Mouse (Mus musculus) CH12F3 (cell line): ENCODE measurements around the gene Abcg2.

Experiments
- in situ Hi-C: fragments of 300-500 bp; cut with MboI; formaldehyde crosslinking; loops from 2 replicates; pipeline ENCODE4 v1.14.3; 2020; ENCODE audit warnings: low sequenced_read_pairs

Abcg2 gene

GRCm38 (mm10) chr6:58633731-58634130, 49.4 kb downstream of the Abcg2 start:
- in situ Hi-C loops = no loop called here

- in situ Hi-C loops = no loop called here
These were observed 54.2 kb downstream of the Abcg2 start for GRCm38 (mm10) chr6:58638566-58638965.

GRCm38 (mm10) chr6:58639391-58639790, 55.1 kb downstream of the Abcg2 start:
- in situ Hi-C loops = no loop called here

GRCm38 (mm10) chr6:58640333-58641018, 56.2 kb downstream of the Abcg2 start:
- in situ Hi-C loops = no loop called here

- in situ Hi-C loops = no loop called here
These were observed 56.9 kb downstream of the Abcg2 start for GRCm38 (mm10) chr6:58641056-58641799.

GRCm38 (mm10) chr6:58642191-58642590, 57.9 kb downstream of the Abcg2 start:
- in situ Hi-C loops = no loop called here

- in situ Hi-C loops = no loop called here
These were observed 60.3 kb downstream of the Abcg2 start for GRCm38 (mm10) chr6:58644586-58644985.

GRCm38 (mm10) chr6:58648100-58648749, 63.9 kb downstream of the Abcg2 start:
- in situ Hi-C loops = no loop called here

GRCm38 (mm10) chr6:58650136-58650535, 65.8 kb downstream of the Abcg2 start:
- in situ Hi-C loops = no loop called here

GRCm38 (mm10) chr6:58651038-58651437, 66.7 kb downstream of the Abcg2 start:
- in situ Hi-C loops = no loop called here

- in situ Hi-C loops = no loop called here
These were observed 76.7 kb downstream of the Abcg2 start for GRCm38 (mm10) chr6:58660951-58661575.

GRCm38 (mm10) chr6:58677802-58678201, 93.5 kb downstream of the Abcg2 start:
- in situ Hi-C loops = no loop called here

GRCm38 (mm10) chr6:58678530-58678929, 94.2 kb downstream of the Abcg2 start:
- in situ Hi-C loops = no loop called here

GRCm38 (mm10) chr6:58691584-58691983, 107.3 kb downstream of the Abcg2 start:
- in situ Hi-C loops = no loop called here

GRCm38 (mm10) chr6:58694257-58694656, 109.9 kb downstream of the Abcg2 start:
- in situ Hi-C loops = no loop called here

- in situ Hi-C loops = no loop called here
These were observed 110.4 kb downstream of the Abcg2 start for GRCm38 (mm10) chr6:58694765-58695164.

GRCm38 (mm10) chr6:58710369-58710768, 126.0 kb downstream of the Abcg2 start:
- in situ Hi-C loops = no loop called here

- in situ Hi-C loops = no loop called here
These were observed 127.6 kb downstream of the Abcg2 start for GRCm38 (mm10) chr6:58711909-58712308.

- in situ Hi-C loops = no loop called here
These were observed 149.5 kb downstream of the Abcg2 start for GRCm38 (mm10) chr6:58733851-58734250.

GRCm38 (mm10) chr6:58735090-58735489, 150.8 kb downstream of the Abcg2 start:
- in situ Hi-C loops = no loop called here
